Mouse (Mus musculus) gastrocnemius, postnatal 4 days (tissue): ENCODE measurements around the gene Ldb3. TPM values are rescaled to one million over a fixed set of nuclear protein-coding genes. Genes with fewer than 3 reads are reported as not detected.

ENCODE experiments used
- DNase-seq, 2 experiments: peaks; one replicate each; pipeline ENCODE4 v3.0.0; 2021 to 2022; ENCODE audit warnings: low spot score in 2 of 2, mixed read lengths in 2 of 2
- total RNA-seq, 2 experiments: library from RNA; stranded (reverse); gene quantifications; 2 replicates each; pipeline ENCODE4 v1.2.3; 2021

Gene Ldb3
- total RNA-seq, 2 experiments from 2014 or later: 1,045 to 1,064 TPM

DNA sequence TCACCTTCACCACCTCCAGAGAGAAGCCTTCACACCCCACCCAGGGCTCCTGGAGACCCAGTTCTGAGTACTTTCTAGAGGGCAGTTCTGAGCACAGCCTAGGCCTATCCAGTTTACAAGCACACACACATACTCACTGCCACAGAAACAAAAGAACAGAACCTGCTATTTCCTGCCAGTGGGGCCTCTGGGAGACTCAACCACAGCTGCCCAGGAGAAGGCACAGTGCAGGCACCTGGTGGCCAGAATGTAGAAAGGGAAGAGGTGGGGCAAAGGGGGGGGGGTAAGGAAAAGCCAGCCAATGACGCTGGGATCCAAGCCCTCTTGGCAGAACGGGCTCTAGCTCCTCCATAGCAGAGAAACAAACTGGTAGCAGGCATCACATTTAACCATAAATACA, 26.1 kb downstream of the Ldb3 start:
- no peak for DNase-seq

GRCm38 (mm10) chr14:34561647-34562046, 26.8 kb downstream of the Ldb3 start:
- no peak for DNase-seq

- no peak for DNase-seq
These were observed 29.5 kb downstream of the Ldb3 start for GRCm38 (mm10) chr14:34558947-34559346.

- no peak for DNase-seq
These were observed 33.3 kb downstream of the Ldb3 start for GRCm38 (mm10) chr14:34555211-34555610.

DNA sequence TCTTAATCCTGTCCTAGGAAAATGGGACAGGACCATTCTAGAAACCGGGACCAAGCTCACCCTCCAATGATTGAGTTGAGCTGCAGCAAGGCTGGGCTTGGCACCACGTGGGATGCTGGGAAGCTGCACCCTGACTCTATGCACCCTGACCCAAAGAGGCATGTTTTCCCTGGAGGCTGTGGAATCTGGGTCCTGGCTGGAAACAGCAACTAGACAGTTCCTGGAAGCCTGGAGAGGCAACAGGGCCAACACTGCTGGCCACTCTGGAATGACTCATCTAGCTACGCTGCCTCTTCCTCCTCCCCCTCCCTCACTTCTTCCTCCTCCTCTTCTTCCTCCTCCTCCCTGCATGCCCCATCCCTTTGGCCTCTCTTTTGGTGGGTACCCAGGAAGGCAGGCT, 34.4 kb downstream of the Ldb3 start:
- DNase-seq: no peak

DNA sequence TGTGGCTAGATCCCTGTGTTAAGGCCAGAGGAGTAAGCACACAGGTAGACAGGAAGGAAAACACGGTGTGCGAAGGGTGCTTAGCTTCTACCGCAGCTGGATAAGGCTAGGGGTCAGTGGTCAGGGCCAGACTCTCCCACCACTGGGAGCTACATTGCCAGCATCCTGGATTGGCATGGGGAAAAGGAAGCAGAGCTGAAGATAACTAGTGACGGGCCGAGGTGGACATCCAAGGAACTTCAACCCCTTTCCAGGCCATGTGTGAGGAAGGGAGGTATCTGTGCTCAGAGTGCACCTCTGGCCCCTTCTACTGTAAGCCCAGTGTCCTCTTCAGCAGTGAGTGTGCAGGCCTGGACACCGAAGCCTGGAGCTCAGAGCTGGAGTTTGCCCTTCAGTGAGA, 35.0 kb downstream of the Ldb3 start:
- DNase-seq: no peak

GRCm38 (mm10) chr14:34552226-34552625, 36.3 kb downstream of the Ldb3 start:
- DNase-seq: no peak

DNA sequence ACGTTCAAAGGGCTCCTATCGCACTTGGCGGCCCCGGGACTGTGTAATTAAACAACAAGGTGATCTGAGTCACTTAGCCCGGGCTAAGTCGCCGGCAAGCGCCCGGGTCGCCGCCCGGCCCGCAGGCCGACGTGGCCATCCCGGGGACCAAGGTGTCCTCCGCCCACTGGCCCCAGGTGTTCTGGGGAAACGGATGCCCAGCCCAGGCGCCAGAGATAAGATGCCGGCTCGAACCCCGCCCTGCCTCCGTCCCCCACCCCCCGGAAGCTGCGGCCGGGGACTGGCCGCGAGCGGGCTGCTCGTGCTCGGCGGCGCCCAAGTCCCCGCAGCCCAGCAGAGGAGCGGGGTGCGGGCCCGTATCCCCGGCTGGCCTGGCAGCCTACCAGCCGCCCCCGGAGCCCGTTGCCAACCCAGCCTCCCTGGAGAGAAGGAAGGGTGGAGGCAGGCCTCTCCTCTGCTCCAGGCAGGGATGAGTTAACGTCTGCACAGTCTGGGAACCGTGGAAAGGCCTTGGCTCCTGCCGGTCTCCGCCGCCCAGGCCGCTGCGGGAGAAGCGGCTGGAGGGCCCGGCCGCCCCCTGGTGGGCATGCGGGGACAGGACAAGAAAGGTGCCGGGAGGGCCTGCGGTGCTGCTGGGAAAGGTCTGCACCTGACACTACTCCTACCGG, 39.3 kb downstream of the Ldb3 start:
- DNase-seq: peak; percentile 82 to 85

DNA sequence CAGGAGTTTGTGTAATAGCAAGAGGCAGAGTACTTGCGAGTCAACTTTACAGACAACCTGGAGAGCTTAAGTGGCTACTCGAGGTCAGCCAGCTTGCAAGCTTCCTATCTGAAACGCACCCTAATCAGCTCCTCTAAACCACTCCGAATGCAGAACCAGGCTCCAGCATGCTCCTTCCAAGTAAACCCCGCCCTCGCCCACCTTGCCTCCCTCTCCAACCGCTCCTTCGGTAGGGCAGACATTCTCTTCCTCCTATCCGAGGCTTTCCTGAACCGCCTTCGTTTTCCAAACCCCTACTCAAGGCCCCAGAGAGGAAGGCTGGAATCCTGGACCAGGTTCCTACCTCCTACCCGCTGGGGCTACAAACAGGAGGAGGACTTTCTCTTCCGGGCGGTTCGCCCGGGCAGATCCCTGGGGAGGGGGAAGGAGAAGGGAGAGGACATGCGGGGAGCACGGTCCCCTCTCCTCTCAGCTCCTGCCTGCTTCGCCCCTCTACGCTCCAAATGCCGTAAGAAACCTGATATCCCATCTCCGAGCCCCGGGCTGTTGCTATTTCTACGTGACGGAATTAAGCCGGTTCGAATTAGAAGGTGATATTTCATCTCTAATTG, 40.0 kb downstream of the Ldb3 start:
- peak in 1 of 2 experiments; percentile 76 for DNase-seq

GRCm38 (mm10) chr14:34544545-34544944, 43.9 kb downstream of the Ldb3 start:
- no peak for DNase-seq

- DNase-seq: no peak
These were observed 44.5 kb downstream of the Ldb3 start for GRCm38 (mm10) chr14:34544001-34544400.

GRCm38 (mm10) chr14:34543596-34543995, 44.9 kb downstream of the Ldb3 start:
- DNase-seq: no peak

DNA sequence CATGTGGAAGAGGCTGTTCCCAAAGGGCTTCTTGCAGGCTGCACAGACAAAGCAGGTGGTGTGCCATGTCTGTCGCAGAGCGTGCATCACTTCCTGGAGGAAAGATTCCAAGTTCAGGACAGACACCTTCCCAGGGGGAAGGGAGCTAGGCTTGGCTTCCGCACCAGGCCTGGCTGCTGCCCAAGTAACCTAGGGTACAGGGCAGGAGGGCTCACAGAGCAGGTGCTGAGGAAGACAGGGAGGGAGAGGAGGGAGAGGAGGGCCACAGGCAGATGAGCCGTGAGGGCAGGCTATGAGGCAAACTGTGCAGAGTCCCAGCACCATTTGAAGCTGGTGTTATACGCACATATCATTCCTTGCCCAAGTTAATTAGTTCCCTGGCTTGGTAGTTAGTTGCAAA, 46.6 kb downstream of the Ldb3 start:
- DNase-seq: no peak

DNA sequence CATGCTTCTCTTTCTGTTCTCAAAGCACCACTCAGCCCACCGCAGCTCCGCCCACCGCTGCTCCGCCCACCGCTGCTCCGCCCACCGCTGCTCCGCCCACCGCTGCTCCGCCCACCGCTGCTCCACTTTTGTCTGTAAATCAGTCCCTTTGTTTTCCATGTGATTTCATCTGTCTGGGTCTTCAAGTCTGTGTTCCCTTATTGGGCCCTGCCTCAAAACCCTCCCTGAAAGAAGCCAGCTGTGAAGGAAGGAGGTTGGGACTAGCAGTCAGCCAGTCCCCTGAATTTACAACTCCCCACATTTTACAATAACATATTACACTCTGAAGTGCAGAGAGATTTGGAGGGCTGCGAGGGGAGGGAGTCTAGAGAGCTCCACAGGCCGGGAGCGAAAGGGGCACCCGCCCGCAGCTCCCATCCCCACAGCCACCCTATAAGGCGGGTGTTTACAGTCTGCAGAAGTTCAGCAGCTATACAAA, 47.8 kb downstream of the Ldb3 start:
- peak in 1 of 2 experiments; percentile 69 for DNase-seq

DNA sequence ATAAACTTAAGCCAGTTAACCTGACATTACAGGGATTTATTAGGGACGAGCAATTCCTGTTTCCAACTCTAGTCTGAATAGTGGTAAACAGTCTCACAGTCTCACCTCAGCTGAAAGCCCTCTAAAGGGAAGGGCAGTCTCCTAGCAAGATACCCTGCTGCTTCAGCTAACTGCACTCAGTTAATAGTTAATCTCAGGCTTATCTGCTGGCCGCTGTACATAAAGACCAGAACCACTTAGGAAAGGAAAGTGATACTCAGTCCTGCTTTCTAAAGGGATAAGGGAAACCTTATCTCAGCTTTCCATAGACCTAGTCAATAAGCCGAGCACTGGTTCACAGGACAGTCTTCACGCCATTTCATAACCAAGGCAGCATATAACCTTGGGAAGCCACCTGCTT, 52.6 kb downstream of the Ldb3 start:
- DNase-seq: no peak

DNA sequence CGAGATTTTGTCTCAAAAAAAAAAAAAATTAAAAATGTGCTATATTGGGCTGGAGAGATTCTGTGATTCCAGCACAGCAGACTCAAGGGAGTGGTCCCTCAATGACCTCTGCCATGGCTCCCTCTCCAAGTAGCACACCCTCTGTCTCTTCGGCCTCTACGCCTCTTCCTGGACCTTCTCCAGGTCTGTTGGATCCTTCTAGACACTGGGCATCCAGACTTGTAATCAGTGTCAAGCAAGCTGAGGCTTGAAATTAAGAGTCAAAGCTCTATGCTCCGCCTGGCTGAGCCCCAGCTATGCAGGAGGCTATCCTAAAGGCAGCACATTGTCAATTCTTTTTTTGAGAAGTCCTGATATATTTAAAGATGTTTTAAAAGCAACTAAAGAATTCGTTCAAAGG, 54.9 kb downstream of the Ldb3 start:
- no peak for DNase-seq

DNA sequence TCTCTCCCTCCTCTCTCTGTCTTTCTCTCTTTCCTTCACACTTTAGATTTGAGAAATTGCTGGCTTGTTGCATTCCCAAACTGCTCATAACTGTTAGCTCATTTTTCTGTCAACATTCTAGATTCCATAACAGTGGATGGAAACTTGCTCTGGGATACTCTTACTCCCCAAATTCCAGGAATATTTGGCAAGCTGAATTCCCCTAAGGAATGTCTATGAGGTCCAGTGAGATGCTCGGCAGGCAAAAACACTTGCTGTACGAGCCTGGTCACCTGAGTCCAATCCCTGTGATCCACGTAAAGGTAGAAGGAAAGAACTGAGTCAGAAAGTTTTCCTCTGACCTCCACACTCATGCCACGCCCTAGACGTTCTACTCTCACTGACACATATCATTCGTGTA, 55.9 kb downstream of the Ldb3 start:
- DNase-seq: no peak

- no peak for DNase-seq
These were observed 59.7 kb downstream of the Ldb3 start for GRCm38 (mm10) chr14:34528804-34529203.

- DNase-seq: no peak
These were observed 65.8 kb downstream of the Ldb3 start, which contains the start of gene 9230112D13Rik for GRCm38 (mm10) chr14:34522701-34523100. 9230112D13Rik (minus strand) TSS chr14:34522801.

GRCm38 (mm10) chr14:34517959-34518544, 70.4 kb downstream of the Ldb3 start:
- DNase-seq: no peak

GRCm38 (mm10) chr14:34516960-34517577, 71.4 kb downstream of the Ldb3 start:
- DNase-seq: no peak

- DNase-seq: no peak
These were observed 72.6 kb downstream of the Ldb3 start for GRCm38 (mm10) chr14:34515860-34516259.
